Mouse (Mus musculus): ENCODE data around the gene Rln1. TPM values are rescaled to one million over a fixed set of nuclear protein-coding genes. Genes with fewer than 3 reads are reported as not detected.
A peak's percentile ranks its signal among the peaks of the same experiment; 100 is the strongest.

Rln1 gene
- polyA plus RNA-seq, 1 experiment, result not detected

DNA sequence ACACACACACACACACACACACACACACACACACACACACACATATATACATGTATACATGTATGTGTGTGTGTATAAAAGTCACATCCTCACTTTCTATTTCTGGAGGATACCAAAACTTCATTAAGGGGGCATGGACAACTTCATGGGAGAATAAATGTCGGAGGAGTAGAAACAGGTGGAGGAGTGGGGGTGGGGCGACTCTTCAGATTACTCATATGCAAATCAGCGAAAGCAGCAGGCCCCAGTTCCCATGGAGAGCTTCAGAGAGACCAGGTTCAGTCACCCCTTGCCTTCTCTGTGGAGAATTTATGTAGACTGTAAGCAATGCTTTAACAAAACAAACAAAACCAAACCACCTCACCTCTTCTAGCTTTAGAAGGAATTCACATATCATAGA, 30.6 kb upstream of the Rln1 start:
- peaks cover 3% of the 10 kb centered on the region; the same call in 1 of the 2 replicates for H3K4me1 ChIP-seq (ENCODE audit: control insufficient read depth, insufficient read depth, low read length)
- H3K27ac ChIP-seq (ENCODE audit: control insufficient read depth, insufficient read depth, low read depth, low read length, poor library complexity), result no peak overlapping the region
- 71% methylated on average over 3 of the region's 3 CpGs for WGBS
- TF ChIP-seq POLR2A (IDR thresholded peaks at IDR 0.05; ENCODE audit: borderline replicate concordance, control insufficient read depth, low read depth, low read length), result no peak
- H3K4me3 ChIP-seq (replicated peaks; ENCODE audit: control insufficient read depth, low read depth, low read length), result no peak overlapping the region

DNA sequence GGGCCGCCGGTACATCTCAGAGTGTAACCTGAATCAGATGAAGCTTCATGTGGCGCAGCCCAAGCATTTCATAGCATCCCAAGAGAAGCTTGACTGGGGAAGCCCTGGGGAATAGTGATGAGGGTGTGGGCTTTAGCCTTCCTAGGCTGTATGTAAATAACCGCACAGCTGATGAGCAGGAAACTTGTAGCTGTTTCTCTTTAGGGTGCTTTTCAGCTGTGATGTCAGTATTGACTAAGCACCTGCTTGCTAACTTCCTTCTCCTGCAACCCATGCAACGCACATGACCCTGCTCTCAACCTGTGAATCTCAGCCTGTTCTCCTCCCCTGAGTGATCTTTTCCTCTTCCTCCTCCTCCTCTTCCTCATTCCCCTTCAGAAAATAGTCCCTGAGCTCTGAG, 29.6 kb upstream of the Rln1 start:
- WGBS, result 67% methylated on average over 5 of the region's 5 CpGs
- no peak for TF ChIP-seq POLR2A (IDR thresholded peaks at IDR 0.05; ENCODE audit: borderline replicate concordance, control insufficient read depth, low read depth, low read length)
- no peak for TF ChIP-seq CTCF (IDR thresholded peaks at IDR 0.05; ENCODE audit: control insufficient read depth, insufficient read depth, low read length)
- H3K4me1 ChIP-seq (ENCODE audit: control insufficient read depth, insufficient read depth, low read length), result peaks cover 3% of the 10 kb centered on the region; the same call in 1 of the 2 replicates
- H3K27ac ChIP-seq (ENCODE audit: control insufficient read depth, insufficient read depth, low read depth, low read length, poor library complexity), result peak overlapping the region; percentile 37; the same call in 1 of the 2 replicates
- no peak overlapping the region for H3K4me3 ChIP-seq (replicated peaks; ENCODE audit: control insufficient read depth, low read depth, low read length)

DNA sequence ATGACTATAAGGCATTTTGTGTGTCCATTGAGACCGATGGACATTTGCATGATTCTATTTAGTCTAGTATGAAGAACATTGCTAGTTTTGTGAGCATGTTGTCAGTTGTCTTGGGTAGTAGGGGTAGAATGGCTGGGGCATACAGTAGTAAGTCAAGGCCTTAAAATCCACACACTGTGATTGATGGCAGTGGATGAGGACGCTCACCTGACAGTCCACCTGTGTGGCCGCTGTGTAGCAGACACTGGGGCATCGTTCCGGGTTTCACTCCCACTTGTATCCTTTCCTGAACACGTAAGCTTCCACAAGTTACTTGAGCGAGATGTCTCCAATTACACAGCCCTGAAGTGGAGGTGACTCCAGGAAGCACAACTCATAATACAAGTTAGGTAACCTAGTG, 29.1 kb upstream of the Rln1 start:
- H3K4me1 ChIP-seq (ENCODE audit: control insufficient read depth, insufficient read depth, low read length), result peaks cover 2% of the 10 kb centered on the region; the same call in 1 of the 2 replicates
- H3K27ac ChIP-seq (ENCODE audit: control insufficient read depth, insufficient read depth, low read depth, low read length, poor library complexity), result no peak overlapping the region
- TF ChIP-seq POLR2A (IDR thresholded peaks at IDR 0.05; ENCODE audit: borderline replicate concordance, control insufficient read depth, low read depth, low read length) (no peak), CTCF (IDR thresholded peaks at IDR 0.05; ENCODE audit: control insufficient read depth, insufficient read depth, low read length) (no peak)
- no peak overlapping the region for H3K4me3 ChIP-seq (replicated peaks; ENCODE audit: control insufficient read depth, low read depth, low read length)
- 90% methylated on average over 7 of the region's 7 CpGs for WGBS

DNA sequence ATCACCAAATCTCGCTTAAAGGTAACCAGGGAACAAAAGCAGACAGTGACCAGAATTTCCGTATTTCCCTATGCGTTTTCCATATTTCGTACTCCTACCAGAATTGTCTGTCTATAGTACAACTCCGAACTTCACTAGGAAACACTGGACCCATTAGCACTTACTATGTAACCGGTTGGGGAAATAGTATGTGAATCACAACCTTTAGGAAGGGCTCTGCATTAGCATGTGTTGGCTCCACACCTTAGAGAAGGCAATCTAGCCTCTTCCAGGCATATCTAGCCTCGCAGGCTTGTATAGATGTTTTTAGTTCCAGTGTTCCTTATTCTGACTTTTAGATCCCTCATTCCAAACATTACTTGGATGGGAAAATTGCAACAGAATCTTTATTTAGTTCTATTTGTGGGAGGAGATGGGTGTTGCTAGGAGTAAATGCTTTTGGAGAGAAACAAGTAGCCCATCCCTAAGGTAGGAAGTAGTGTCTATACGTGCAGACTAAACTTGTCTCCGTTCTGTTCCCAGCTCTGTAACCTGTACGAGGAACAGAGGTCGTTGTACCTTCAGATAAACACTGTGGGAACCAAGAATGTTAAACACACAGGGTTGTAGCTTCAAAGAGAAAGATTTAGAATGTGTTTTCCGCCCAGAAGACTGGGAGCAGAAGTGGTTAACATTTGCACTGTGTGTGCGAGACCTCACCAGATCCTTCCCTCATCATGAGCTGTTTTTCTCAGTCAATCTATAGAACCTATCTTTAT, 27.9 kb upstream of the Rln1 start:
- 45% methylated on average over 13 of the region's 13 CpGs for WGBS
- Histone ChIP-seq H3K27ac (ENCODE audit: control insufficient read depth, insufficient read depth, low read depth, low read length, poor library complexity) (no peak overlapping the region), H3K4me1 (ENCODE audit: control insufficient read depth, insufficient read depth, low read length) (peaks cover 2% of the 10 kb centered on the region; the same call in 1 of the 2 replicates), H3K4me3 (replicated peaks; ENCODE audit: control insufficient read depth, low read depth, low read length) (peak overlapping the region; percentile 96)
- TF ChIP-seq CTCF (IDR thresholded peaks at IDR 0.05; ENCODE audit: control insufficient read depth, insufficient read depth, low read length), result no peak
- no peak for TF ChIP-seq POLR2A (IDR thresholded peaks at IDR 0.05; ENCODE audit: borderline replicate concordance, control insufficient read depth, low read depth, low read length)

DNA sequence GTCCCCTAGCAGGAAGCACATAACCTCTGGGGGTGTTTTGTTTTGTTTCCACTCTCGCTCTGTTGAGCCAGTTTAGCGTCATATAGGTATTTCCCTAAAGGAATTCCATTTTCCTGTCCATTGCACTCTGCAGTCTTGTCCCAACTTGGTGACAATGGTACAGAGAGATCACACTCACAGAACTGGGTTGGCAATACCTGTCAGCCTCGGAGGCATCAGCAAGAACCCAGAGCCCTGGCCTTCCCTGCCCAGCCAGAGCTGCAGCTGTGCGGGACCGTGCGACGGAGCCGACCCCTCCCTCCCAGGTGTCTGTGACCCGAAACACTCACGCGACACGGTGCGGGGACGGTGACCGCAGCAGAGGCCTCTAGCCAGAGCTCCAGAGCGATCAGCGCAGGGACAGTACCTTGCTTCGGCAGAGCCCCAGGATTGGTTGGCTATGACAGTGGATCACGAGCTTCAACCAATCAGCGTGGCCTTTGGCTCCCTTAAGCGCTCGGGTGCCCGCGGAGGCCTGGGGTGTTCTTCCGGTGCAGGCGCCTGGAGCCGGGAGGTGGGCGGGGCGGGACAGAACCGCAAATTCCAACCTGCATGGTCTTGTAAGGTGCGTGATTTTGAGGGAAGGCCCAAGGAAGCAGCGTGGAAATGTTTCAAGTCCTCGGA, 27.1 kb upstream of the Rln1 start:
- WGBS, result 1% methylated on average over 33 of the region's 33 CpGs
- TF ChIP-seq POLR2A (IDR thresholded peaks at IDR 0.05; ENCODE audit: borderline replicate concordance, control insufficient read depth, low read depth, low read length) (peak; percentile 76; the same call in 1 of the 2 replicates), CTCF (IDR thresholded peaks at IDR 0.05; ENCODE audit: control insufficient read depth, insufficient read depth, low read length) (no peak)

DNA sequence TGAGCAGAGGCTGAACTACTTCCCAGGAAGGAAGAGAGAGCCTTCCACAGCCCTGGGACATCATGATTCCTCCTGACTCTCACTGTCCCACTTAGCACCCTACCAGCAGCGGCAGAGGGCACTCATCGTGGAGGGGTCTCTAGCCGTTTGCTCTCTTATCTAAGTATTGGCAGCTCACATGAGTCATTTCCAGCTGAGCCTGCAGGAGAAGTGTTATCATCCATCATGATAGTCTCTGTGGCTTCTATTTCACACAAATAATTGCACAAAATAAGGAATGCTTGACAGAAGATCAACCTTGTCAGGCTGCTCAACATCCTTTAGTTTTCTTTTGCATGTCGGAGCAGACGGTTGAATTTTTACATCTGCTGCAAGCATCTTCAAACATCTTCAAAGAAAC, 25.8 kb upstream of the Rln1 start:
- 63% methylated on average over 5 of the region's 5 CpGs for WGBS
- no peak for TF ChIP-seq POLR2A (IDR thresholded peaks at IDR 0.05; ENCODE audit: borderline replicate concordance, control insufficient read depth, low read depth, low read length)
- TF ChIP-seq CTCF (IDR thresholded peaks at IDR 0.05; ENCODE audit: control insufficient read depth, insufficient read depth, low read length), result no peak
- H3K4me3 ChIP-seq (replicated peaks; ENCODE audit: control insufficient read depth, low read depth, low read length), result no peak overlapping the region
- no peak overlapping the region for H3K27ac ChIP-seq (ENCODE audit: control insufficient read depth, insufficient read depth, low read depth, low read length, poor library complexity)
- peaks cover 2% of the 10 kb centered on the region; the same call in 1 of the 2 replicates for H3K4me1 ChIP-seq (ENCODE audit: control insufficient read depth, insufficient read depth, low read length)

More for the DNA sequence above, 27.1 kb upstream of the Rln1 start:
- H3K4me3 ChIP-seq (replicated peaks; ENCODE audit: control insufficient read depth, low read depth, low read length), result peak overlapping the region; percentile 96
- peak overlapping the region; percentile 75 for H3K27ac ChIP-seq (ENCODE audit: control insufficient read depth, insufficient read depth, low read depth, low read length, poor library complexity)
- H3K4me1 ChIP-seq (ENCODE audit: control insufficient read depth, insufficient read depth, low read length), result peaks cover 2% of the 10 kb centered on the region; the same call in 1 of the 2 replicates

DNA sequence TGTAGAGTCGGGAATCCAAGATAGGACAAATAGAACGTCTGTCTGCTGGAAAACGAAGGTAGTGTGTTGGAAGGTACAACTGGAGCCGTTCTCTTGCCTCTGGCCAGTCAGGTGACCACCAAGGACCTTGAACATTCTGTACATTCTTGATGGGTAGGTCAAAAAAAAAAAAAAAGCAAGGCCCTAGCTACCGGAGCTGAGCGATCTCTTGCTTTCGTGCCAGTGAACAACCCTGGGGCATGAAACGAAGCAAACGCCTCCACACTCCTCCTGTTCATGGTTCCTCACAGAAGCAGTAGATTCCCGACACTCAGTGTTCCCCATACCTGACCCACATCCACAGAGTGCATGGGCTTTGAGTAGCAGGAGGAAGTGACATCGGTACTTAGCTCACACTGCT, 21.8 kb upstream of the Rln1 start:
- 88% methylated on average over 11 of the region's 11 CpGs for WGBS
- TF ChIP-seq POLR2A (IDR thresholded peaks at IDR 0.05; ENCODE audit: borderline replicate concordance, control insufficient read depth, low read depth, low read length) (no peak), CTCF (IDR thresholded peaks at IDR 0.05; ENCODE audit: control insufficient read depth, insufficient read depth, low read length) (no peak)
- Histone ChIP-seq H3K4me3 (replicated peaks; ENCODE audit: control insufficient read depth, low read depth, low read length) (no peak overlapping the region), H3K27ac (ENCODE audit: control insufficient read depth, insufficient read depth, low read depth, low read length, poor library complexity) (no peak overlapping the region), H3K4me1 (ENCODE audit: control insufficient read depth, insufficient read depth, low read length) (no peaks in the 10 kb centered on the region; the same call in 1 of the 2 replicates)

Measured in bone marrow, adult 2 months (tissue).